Comparison of ENCODE assay signal across 19 mouse cellular contexts in genomic region chr1:119550064-119550463, GRCm38 (mm10). TPM values are rescaled to one million over a fixed set of nuclear protein-coding genes. Genes with fewer than 3 reads are reported as not detected.
DNase-seq lines count a peak whose midpoint lies in the region; ATAC-seq lines count a peak whose summit lies in the region.
"Had no signal": no experiment of that assay in that cellular context is flagged by ENCODE, and none has a peak within 500 bp of the region (broad histone marks: within the 10 kb centered on the region; RNA-seq: fewer than 3 reads in every experiment).

No protein-coding gene starts in this region.

- H3K9ac ChIP-seq in heart, embryonic 11.5 days (ENCODE audit: low read depth, low read length) = no peak overlapping the region
- H3K9ac ChIP-seq in heart, embryonic 12.5 days = no peak overlapping the region

- peak; percentile 84 for DNase-seq in heart, adult 11 months
- DNase-seq in heart, embryonic 10.5 days (ENCODE audit: low spot score) = peak; percentile 57
- DNase-seq: adrenal gland, adult 2 months; adrenal gland, adult 8-10 months; adrenal gland, postnatal 10 days; adrenal gland, postnatal 14 days; adrenal gland, postnatal 25 days; adrenal gland, postnatal 36 days; B cell, adult 2 months; cerebellum, adult 11 months; cerebellum, adult 11-12 months; cerebellum, adult 18-20 months had no signal

- no peak overlapping the region for H3K4me3 ChIP-seq in heart, embryonic 11.5 days (ENCODE audit: low read depth, low read length)
- H3K4me3 ChIP-seq in heart, embryonic 10.5 days = no peak overlapping the region
- no peak overlapping the region for H3K4me3 ChIP-seq in heart, embryonic 12.5 days

- no peaks in the 10 kb centered on the region for H3K27me3 ChIP-seq in heart, embryonic 11.5 days (ENCODE audit: control insufficient read depth, insufficient read depth, low read length)
- H3K27me3 ChIP-seq in heart, embryonic 10.5 days (ENCODE audit: insufficient read depth, poor library complexity, severe bottlenecking) = no peaks in the 10 kb centered on the region
- H3K27me3 ChIP-seq in heart, embryonic 12.5 days (replicated peaks) = no peaks in the 10 kb centered on the region
- H3K27me3 ChIP-seq: CH12.LX, Patski had no signal

- WGBS in heart, embryonic 11.5 days (ENCODE audit: insufficient replicate concordance) = 86% methylated on average over 2 of the region's 2 CpGs
- 91% methylated on average over 2 of the region's 2 CpGs for WGBS in heart, embryonic 10.5 days
- WGBS in heart, embryonic 12.5 days = 90% methylated on average over 2 of the region's 2 CpGs

- H3K27ac ChIP-seq in heart, embryonic 11.5 days (ENCODE audit: low read depth, low read length) = no peak overlapping the region
- no peak overlapping the region for H3K27ac ChIP-seq in heart, embryonic 10.5 days
- H3K27ac ChIP-seq in heart, embryonic 12.5 days (ENCODE audit: poor library complexity, severe bottlenecking) = no peak overlapping the region

- peaks cover 9% of the 10 kb centered on the region; the same call in 1 of the 2 replicates for H3K4me1 ChIP-seq in heart, embryonic 11.5 days (ENCODE audit: control insufficient read depth, insufficient read depth, low read length)
- H3K4me1 ChIP-seq in heart, embryonic 10.5 days = peaks cover 17% of the 10 kb centered on the region
- peaks cover 18% of the 10 kb centered on the region for H3K4me1 ChIP-seq in heart, embryonic 12.5 days (replicated peaks)

- no peak for ATAC-seq in heart, embryonic 11.5 days (replicated peaks; ENCODE audit: insufficient number of reproducible peaks, low FRiP score, low TSS enrichment)
- no peak for ATAC-seq in heart, embryonic 12.5 days (ENCODE audit: insufficient number of reproducible peaks, low FRiP score)
- ATAC-seq: activated CD4-positive, CD25-positive, alpha-beta regulatory T cell, adult 4 months; CD4-positive, CD25-positive, alpha-beta regulatory T cell, adult 4 months; Patski had no signal

- H3K36me3 ChIP-seq in heart, embryonic 11.5 days (ENCODE audit: control insufficient read depth, insufficient read depth, low read length) = peaks cover 4% of the 10 kb centered on the region
- H3K36me3 ChIP-seq in heart, embryonic 10.5 days = peaks cover 35% of the 10 kb centered on the region
- peaks cover 56% of the 10 kb centered on the region for H3K36me3 ChIP-seq in heart, embryonic 12.5 days

- no peak overlapping the region for H3K4me2 ChIP-seq in heart, embryonic 11.5 days
- no peak overlapping the region for H3K4me2 ChIP-seq in heart, embryonic 12.5 days

- H3K9me3 ChIP-seq in heart, embryonic 11.5 days (replicated peaks; ENCODE audit: control insufficient read depth, low read length) = no peaks in the 10 kb centered on the region
- H3K9me3 ChIP-seq in heart, embryonic 10.5 days = no peaks in the 10 kb centered on the region
- H3K9me3 ChIP-seq in heart, embryonic 12.5 days (replicated peaks) = no peaks in the 10 kb centered on the region
- H3K9me3 ChIP-seq: G1E had no signal

RNA-seq across cellular contexts. Expression of gene Tmem185b, which starts 24.1 kb away (rescaled TPM):
- 23.1 and 25.8 TPM in 2 replicates for polyA plus RNA-seq in heart, embryonic 11.5 days (2014; fragmentation: Nextera tagmentation; extraction: Ambion mirVana)
- polyA plus RNA-seq in heart, embryonic 10.5 days (2016; fragmentation: Nextera tagmentation; extraction: Ambion mirVana) = 22.3 and 24.8 TPM in 2 replicates
- 23.2 and 24.3 TPM in 2 replicates for polyA plus RNA-seq in heart, embryonic 12.5 days (2016; fragmentation: Nextera tagmentation; extraction: Ambion mirVana)

RNA-seq across cellular contexts. Expression of gene Ralb, which starts 45.5 kb away (rescaled TPM):
- polyA plus RNA-seq in heart, embryonic 11.5 days (2014; fragmentation: Nextera tagmentation; extraction: Ambion mirVana) = 146 and 166 TPM in 2 replicates
- 176 and 192 TPM in 2 replicates for polyA plus RNA-seq in heart, embryonic 10.5 days (2016; fragmentation: Nextera tagmentation; extraction: Ambion mirVana)
- 184 and 194 TPM in 2 replicates for polyA plus RNA-seq in heart, embryonic 12.5 days (2016; fragmentation: Nextera tagmentation; extraction: Ambion mirVana)
